Mouse (Mus musculus) lung, postnatal 0 days (tissue): Measurements from ENCODE around the gene Slc22a23. TPM values are rescaled to one million over a fixed set of nuclear protein-coding genes. Genes with fewer than 3 reads are reported as not detected.

ENCODE experiments used
- ATAC-seq: fragments of 200-750 bp; cut with Nextera tagmentation; 2 replicates; pipeline ENCODE4 v1.8.0; 2017; ENCODE audit warnings: moderate library complexity
- DNase-seq: peaks from one replicate; pipeline ENCODE4 v3.0.0-alpha.2; 2016; ENCODE audit warnings: low spot score
- H3K27ac ChIP-seq: fragments of 300-500 bp; sonication (generic); 2 replicates; pipeline ENCODE4 v1.5.1; 2014; ENCODE audit warnings: antibody characterized with exemption, mild to moderate bottlenecking, low read length, mixed read lengths
- H3K27me3 ChIP-seq: fragments of 300-500 bp; sonication (generic); replicated peaks from 2 replicates; pipeline ENCODE4 v1.6.1; 2014; ENCODE audit warnings: low read length, mixed read lengths; ENCODE audit not compliant: insufficient read depth
- H3K36me3 ChIP-seq: fragments of 300-500 bp; sonication (generic); 2 replicates; pipeline ENCODE4 v1.6.1; 2014; ENCODE audit warnings: low read length, mixed read lengths; ENCODE audit not compliant: insufficient read depth
- H3K4me1 ChIP-seq: fragments of 300-500 bp; sonication (generic); 2 replicates; pipeline ENCODE4 v1.6.1; 2014; ENCODE audit warnings: antibody characterized with exemption, low read depth, low read length, mixed read lengths; ENCODE audit not compliant: insufficient read depth
- H3K4me2 ChIP-seq: fragments of 300-500 bp; sonication (generic); replicated peaks from 2 replicates; pipeline ENCODE4 v1.6.1; 2014; ENCODE audit warnings: low read depth, mild to moderate bottlenecking, low read length, moderate library complexity, mixed read lengths
- H3K4me3 ChIP-seq: fragments of 300-500 bp; sonication (generic); 2 replicates; pipeline ENCODE4 v1.5.1; 2014; ENCODE audit warnings: low read depth, low read length
- H3K9ac ChIP-seq: fragments of 300-500 bp; sonication (generic); replicated peaks from 2 replicates; pipeline ENCODE4 v1.6.1; 2014; ENCODE audit warnings: low read depth, mild to moderate bottlenecking
- H3K9me3 ChIP-seq: fragments of 300-500 bp; sonication (generic); 2 replicates; pipeline ENCODE4 v1.6.1; 2016; ENCODE audit warnings: low read length, mixed read lengths
- CTCF ChIP-seq: IDR thresholded peaks from 2 replicates; pipeline ENCODE4 v1.5.1; 2016; ENCODE audit warnings: antibody characterized with exemption, mild to moderate bottlenecking
- EP300 ChIP-seq: IDR thresholded peaks from 2 replicates; pipeline ENCODE4 v1.6.1; 2016; ENCODE audit warnings: antibody characterized with exemption, mild to moderate bottlenecking, control low read depth
- WGBS: fragments of 180-500 bp; shearing (Covaris S2); extraction: QIAGEN DNeasy Blood & Tissue Kit; methylation state at CpG from one replicate; pipeline ENCODE4 v1.1.7; 2014; 5-methylcytosine and 5-hydroxymethylcytosine counted together
- polyA plus RNA-seq: library from polyadenylated mRNA; unstranded; fragments of >200 nt; fragmentation: Nextera tagmentation; extraction: Ambion mirVana; gene quantifications from 2 replicates; pipeline ENCODE4 v1.2.1, GENCODE M21; 2015

Slc22a23 gene
- polyA plus RNA-seq, 1 experiment from 2014 or later, result 8.1 TPM

- DNase-seq (peak; percentile 38), ATAC-seq (peak; percentile 60)
- Histone ChIP-seq H3K27me3 (no peaks in the 10 kb centered on the region), H3K4me2 (peak overlapping the region; percentile 91), H3K9me3 (no peaks in the 10 kb centered on the region), H3K4me1 (no peaks in the 10 kb centered on the region; the same call in 1 of the 2 replicates), H3K4me3 (peak overlapping the region; percentile 73), H3K9ac (peak overlapping the region; percentile 54), H3K27ac (peak overlapping the region; percentile 83), H3K36me3 (no peaks in the 10 kb centered on the region)
- WGBS, result 0% methylated on average over 30 of the region's 101 CpGs
- TF ChIP-seq EP300, result no peak
- no peak for TF ChIP-seq CTCF
Measured at GRCm38 (mm10) chr13:34344376-34345127, 430 bp downstream of the Slc22a23 start.

GRCm38 (mm10) chr13:34343719-34344375 lies 1.1 kb downstream of the Slc22a23 start:
- peak overlapping the region; percentile 73 for H3K4me3 ChIP-seq
- H3K9me3 ChIP-seq, result no peaks in the 10 kb centered on the region
- no peaks in the 10 kb centered on the region; the same call in 1 of the 2 replicates for H3K4me1 ChIP-seq
- TF ChIP-seq CTCF, result no peak
- TF ChIP-seq EP300, result no peak
- peak overlapping the region; percentile 91 for H3K4me2 ChIP-seq
- 0 out of 2 replicates have a peak overlapping the region, but pooled peaks have one; percentile 83 for H3K27ac ChIP-seq
- ATAC-seq, result no peak
- peak overlapping the region; percentile 54 for H3K9ac ChIP-seq
- peak; percentile 29 for DNase-seq
- H3K27me3 ChIP-seq, result no peaks in the 10 kb centered on the region
- no peaks in the 10 kb centered on the region for H3K36me3 ChIP-seq
- under 1% methylated on average over 30 of the region's 31 CpGs for WGBS

GRCm38 (mm10) chr13:34342286-34342890 lies 2.6 kb downstream of the Slc22a23 start:
- H3K4me2 ChIP-seq, result peak overlapping the region; percentile 91
- H3K27me3 ChIP-seq, result no peaks in the 10 kb centered on the region
- H3K4me3 ChIP-seq, result peak overlapping the region; percentile 73; the same call in 1 of the 2 replicates
- H3K4me1 ChIP-seq, result no peaks in the 10 kb centered on the region
- WGBS, result 53% methylated on average over 6 of the region's 6 CpGs
- no peak overlapping the region for H3K27ac ChIP-seq
- ATAC-seq (no peak), DNase-seq (peak; percentile 66)
- H3K36me3 ChIP-seq, result no peaks in the 10 kb centered on the region
- H3K9me3 ChIP-seq, result no peaks in the 10 kb centered on the region
- TF ChIP-seq EP300, result no peak
- no peak for TF ChIP-seq CTCF
- H3K9ac ChIP-seq, result no peak overlapping the region

- Histone ChIP-seq H3K27ac (no peak overlapping the region), H3K27me3 (no peaks in the 10 kb centered on the region), H3K9ac (no peak overlapping the region), H3K4me1 (no peaks in the 10 kb centered on the region; the same call in 1 of the 2 replicates), H3K4me3 (no peak overlapping the region), H3K4me2 (no peak overlapping the region), H3K36me3 (no peaks in the 10 kb centered on the region), H3K9me3 (no peaks in the 10 kb centered on the region)
- ATAC-seq, result no peak
- no peak for TF ChIP-seq EP300
- no peak for TF ChIP-seq CTCF
- no peak for DNase-seq
- 89% methylated on average over 1 of the region's 1 CpGs for WGBS
Measured at GRCm38 (mm10) chr13:34336895-34337294, 8.1 kb downstream of the Slc22a23 start.

- peaks cover 5% of the 10 kb centered on the region; the same call in 1 of the 2 replicates for H3K4me1 ChIP-seq
- peak; percentile 13 for DNase-seq
- no peak for ATAC-seq
- no peak overlapping the region for H3K4me3 ChIP-seq
- 53% methylated on average over 2 of the region's 2 CpGs for WGBS
- no peak overlapping the region for H3K4me2 ChIP-seq
- no peak overlapping the region for H3K9ac ChIP-seq
- H3K27me3 ChIP-seq, result no peaks in the 10 kb centered on the region
- TF ChIP-seq EP300, result no peak
- TF ChIP-seq CTCF, result no peak
- H3K9me3 ChIP-seq, result no peaks in the 10 kb centered on the region
- H3K27ac ChIP-seq, result no peak overlapping the region
- no peaks in the 10 kb centered on the region for H3K36me3 ChIP-seq
Measured at GRCm38 (mm10) chr13:34334847-34335246, 10.1 kb downstream of the Slc22a23 start.

GRCm38 (mm10) chr13:34332762-34333161 lies 12.2 kb downstream of the Slc22a23 start:
- H3K4me2 ChIP-seq, result no peak overlapping the region
- no peak overlapping the region for H3K4me3 ChIP-seq
- TF ChIP-seq CTCF (no peak), EP300 (peak; percentile 60)
- no peaks in the 10 kb centered on the region for H3K36me3 ChIP-seq
- ATAC-seq, result peak; percentile 83
- WGBS, result 24% methylated on average over 7 of the region's 7 CpGs
- no peak overlapping the region for H3K27ac ChIP-seq
- DNase-seq, result peak; percentile 74
- H3K9ac ChIP-seq, result no peak overlapping the region
- no peaks in the 10 kb centered on the region for H3K27me3 ChIP-seq
- no peaks in the 10 kb centered on the region for H3K9me3 ChIP-seq
- peaks cover 5% of the 10 kb centered on the region; the same call in 1 of the 2 replicates for H3K4me1 ChIP-seq
